Mouse (Mus musculus): Measurements from ENCODE around the gene Gtf2a1l. TPM values are rescaled to one million over a fixed set of nuclear protein-coding genes. Genes with fewer than 3 reads are reported as not detected.

Gtf2a1l gene
- total and polyA plus RNA-seq, 2 experiments from 2014 or later = 0.24 to 0.52 TPM

GRCm38 (mm10) chr17:88675310-88676309 lies 7.2 kb downstream of the Gtf2a1l start:
- no peaks in the 10 kb centered on the region for H3K36me3 ChIP-seq (ENCODE audit: insufficient read depth)
- H3K4me2 ChIP-seq (ENCODE audit: low read depth) = no peak overlapping the region
- peak; percentile 64 for TF ChIP-seq CTCF (IDR thresholded peaks at IDR 0.05; ENCODE audit: low read depth)
- no peaks in the 10 kb centered on the region for H3K27me3 ChIP-seq (ENCODE audit: insufficient read depth, low read length)
- 0 out of 2 replicates have a peak overlapping the region, but pooled peaks have one; percentile 4 for H3K27ac ChIP-seq (ENCODE audit: low read depth, low read length)
- DNase-seq (peak; percentile 70), ATAC-seq (peak; percentile 84)
- no peak overlapping the region for H3K4me3 ChIP-seq (ENCODE audit: low read depth, low read length)
- 80% methylated on average over 23 of the region's 23 CpGs for WGBS
- no peaks in the 10 kb centered on the region for H3K9me3 ChIP-seq (ENCODE audit: low read length)
- H3K4me1 ChIP-seq (ENCODE audit: insufficient read depth) = no peaks in the 10 kb centered on the region
- H3K9ac ChIP-seq = no peak overlapping the region

GRCm38 (mm10) chr17:88688226-88688625 lies 19.8 kb downstream of the Gtf2a1l start:
- DNase-seq = no peak
- Histone ChIP-seq H3K27ac (ENCODE audit: low read depth, low read length) (no peak overlapping the region), H3K4me3 (ENCODE audit: low read depth, low read length) (no peak overlapping the region), H3K4me1 (ENCODE audit: insufficient read depth) (no peaks in the 10 kb centered on the region; the same call in 1 of the 2 replicates), H3K9me3 (ENCODE audit: low read length) (no peaks in the 10 kb centered on the region), H3K4me2 (ENCODE audit: low read depth) (no peak overlapping the region), H3K36me3 (ENCODE audit: insufficient read depth) (no peaks in the 10 kb centered on the region), H3K27me3 (ENCODE audit: insufficient read depth, low read length) (no peaks in the 10 kb centered on the region), H3K9ac (no peak overlapping the region)
- WGBS = 14% methylated on average over 11 of the region's 11 CpGs
- no peak for TF ChIP-seq CTCF (IDR thresholded peaks at IDR 0.05; ENCODE audit: low read depth)
- no peak for ATAC-seq

GRCm38 (mm10) chr17:88696656-88697333 lies 28.3 kb downstream of the Gtf2a1l start:
- no peak for TF ChIP-seq CTCF (IDR thresholded peaks at IDR 0.05; ENCODE audit: low read depth)
- ATAC-seq (peak; percentile 86), DNase-seq (peak; percentile 41)
- Histone ChIP-seq H3K4me1 (ENCODE audit: insufficient read depth) (peaks cover 6% of the 10 kb centered on the region; the same call in 1 of the 2 replicates), H3K4me3 (ENCODE audit: low read depth, low read length) (no peak overlapping the region), H3K36me3 (ENCODE audit: insufficient read depth) (no peaks in the 10 kb centered on the region), H3K9ac (no peak overlapping the region), H3K9me3 (ENCODE audit: low read length) (no peaks in the 10 kb centered on the region), H3K27me3 (ENCODE audit: insufficient read depth, low read length) (no peaks in the 10 kb centered on the region), H3K4me2 (ENCODE audit: low read depth) (no peak overlapping the region), H3K27ac (ENCODE audit: low read depth, low read length) (no peak overlapping the region)
- 23% methylated on average over 9 of the region's 9 CpGs for WGBS

GRCm38 (mm10) chr17:88700901-88701300 lies 32.4 kb downstream of the Gtf2a1l start:
- Histone ChIP-seq H3K36me3 (ENCODE audit: insufficient read depth) (no peaks in the 10 kb centered on the region), H3K4me2 (ENCODE audit: low read depth) (no peak overlapping the region), H3K4me1 (ENCODE audit: insufficient read depth) (peaks cover 10% of the 10 kb centered on the region; the same call in 1 of the 2 replicates), H3K9me3 (ENCODE audit: low read length) (no peaks in the 10 kb centered on the region), H3K9ac (no peak overlapping the region), H3K27me3 (ENCODE audit: insufficient read depth, low read length) (no peaks in the 10 kb centered on the region), H3K27ac (ENCODE audit: low read depth, low read length) (no peak overlapping the region), H3K4me3 (ENCODE audit: low read depth, low read length) (no peak overlapping the region)
- DNase-seq (no peak), ATAC-seq (no peak)
- TF ChIP-seq CTCF (IDR thresholded peaks at IDR 0.05; ENCODE audit: low read depth) = no peak

- Histone ChIP-seq H3K27ac (ENCODE audit: low read depth, low read length) (peak overlapping the region; percentile 50; the same call in 1 of the 2 replicates), H3K4me3 (ENCODE audit: low read depth, low read length) (no peak overlapping the region), H3K4me1 (ENCODE audit: insufficient read depth) (peaks cover 5% of the 10 kb centered on the region; the same call in 1 of the 2 replicates), H3K27me3 (ENCODE audit: insufficient read depth, low read length) (no peaks in the 10 kb centered on the region), H3K36me3 (ENCODE audit: insufficient read depth) (no peaks in the 10 kb centered on the region), H3K9ac (no peak overlapping the region), H3K4me2 (ENCODE audit: low read depth) (no peak overlapping the region), H3K9me3 (ENCODE audit: low read length) (no peaks in the 10 kb centered on the region)
- TF ChIP-seq CTCF (IDR thresholded peaks at IDR 0.05; ENCODE audit: low read depth) = no peak
- ATAC-seq = peak; percentile 27; the same call in 1 of the 2 replicates
- peak; percentile 63 for DNase-seq
- WGBS = 12% methylated on average over 6 of the region's 6 CpGs
These were observed 33.9 kb downstream of the Gtf2a1l start for GRCm38 (mm10) chr17:88702345-88702744.

- ATAC-seq = no peak
- H3K4me1 ChIP-seq (ENCODE audit: insufficient read depth) = peaks cover 4% of the 10 kb centered on the region; the same call in 1 of the 2 replicates
- H3K9me3 ChIP-seq (ENCODE audit: low read length) = no peaks in the 10 kb centered on the region
- no peak overlapping the region for H3K4me2 ChIP-seq (ENCODE audit: low read depth)
- TF ChIP-seq CTCF (IDR thresholded peaks at IDR 0.05; ENCODE audit: low read depth) = no peak
- no peaks in the 10 kb centered on the region for H3K36me3 ChIP-seq (ENCODE audit: insufficient read depth)
- no peak for DNase-seq
- no peaks in the 10 kb centered on the region for H3K27me3 ChIP-seq (ENCODE audit: insufficient read depth, low read length)
- no peak overlapping the region for H3K4me3 ChIP-seq (ENCODE audit: low read depth, low read length)
- 35% methylated on average over 4 of the region's 4 CpGs for WGBS
- H3K9ac ChIP-seq = no peak overlapping the region
- H3K27ac ChIP-seq (ENCODE audit: low read depth, low read length) = no peak overlapping the region
These were observed 34.7 kb downstream of the Gtf2a1l start for GRCm38 (mm10) chr17:88703112-88703511.
